ENCODE assay signal across 14 mouse cellular contexts in genomic region chr14:23635903-23636302, GRCm38 (mm10).
DNase-seq lines count a peak whose midpoint lies in the region; ATAC-seq and TF ChIP-seq lines count a peak whose summit lies in the region.
"Had no signal": no experiment of that assay in that cellular context is flagged by ENCODE, and none has a peak within 500 bp of the region (broad histone marks: within the 10 kb centered on the region; RNA-seq: fewer than 3 reads in every experiment).

No protein-coding gene starts in this region.

- H3K9ac ChIP-seq in limb, embryonic 14.5 days (ENCODE audit: low read depth, low read length, severe bottlenecking) = no peak overlapping the region
- H3K9ac ChIP-seq in hindbrain, embryonic 16.5 days (ENCODE audit: low read depth, low read length) = no peak overlapping the region
- H3K9ac ChIP-seq: heart, embryonic 13.5 days; limb, embryonic 13.5 days had no signal

- H3K27me3 ChIP-seq in limb, embryonic 14.5 days (ENCODE audit: control insufficient read depth, insufficient read depth, low read length) = no peaks in the 10 kb centered on the region
- no peaks in the 10 kb centered on the region for H3K27me3 ChIP-seq in limb, embryonic 10.5 days (ENCODE audit: low read depth, poor library complexity, severe bottlenecking)
- H3K27me3 ChIP-seq in hindbrain, embryonic 16.5 days (replicated peaks; ENCODE audit: control insufficient read depth, insufficient read depth, low read length) = no peaks in the 10 kb centered on the region
- H3K27me3 ChIP-seq: limb, embryonic 13.5 days had no signal

- H3K4me1 ChIP-seq in limb, embryonic 14.5 days (ENCODE audit: control insufficient read depth, insufficient read depth, low read length) = peaks cover 11% of the 10 kb centered on the region
- 0 out of 2 replicates have a peak, but pooled peaks cover 2% of the 10 kb centered on the region for H3K4me1 ChIP-seq in limb, embryonic 10.5 days
- no peaks in the 10 kb centered on the region for H3K4me1 ChIP-seq in hindbrain, embryonic 16.5 days (ENCODE audit: control insufficient read depth, insufficient read depth, low read depth, low read length)

- DNase-seq in limb, embryonic 14.5 days (ENCODE audit: low spot score) = no peak
- DNase-seq in limb, embryonic 10.5 days (ENCODE audit: low spot score) = no peak
- DNase-seq in kidney, adult 9 months = peak; percentile 6
- peak; percentile 43 to 53 for DNase-seq in kidney, postnatal 4 days
- no peak for DNase-seq in ovary, postnatal 36 days (ENCODE audit: low spot score)
- DNase-seq: adrenal gland, postnatal 36 days; cerebellum, postnatal 10 days; lung, postnatal 14 days; thymus, adult 2 months had no signal

- H3K36me3 ChIP-seq in limb, embryonic 14.5 days (ENCODE audit: control insufficient read depth, insufficient read depth, low read length) = no peaks in the 10 kb centered on the region
- H3K36me3 ChIP-seq in limb, embryonic 10.5 days = no peaks in the 10 kb centered on the region
- no peaks in the 10 kb centered on the region for H3K36me3 ChIP-seq in hindbrain, embryonic 16.5 days (ENCODE audit: control insufficient read depth, insufficient read depth, low read length)
- H3K36me3 ChIP-seq: heart, embryonic 13.5 days; limb, embryonic 13.5 days had no signal

- ATAC-seq in limb, embryonic 14.5 days (ENCODE audit: low FRiP score, low read depth) = peak; percentile 42; the same call in 1 of the 2 replicates
- ATAC-seq in hindbrain, embryonic 16.5 days = peak; percentile 50
- no peak for ATAC-seq in erythroblast, adult 5-6 weeks (replicated peaks; ENCODE audit: low FRiP score, poor library complexity, severe bottlenecking)
- ATAC-seq: CD4-positive, CD25-positive, alpha-beta regulatory T cell, adult 4 months had no signal

- 42% methylated on average over 4 of the region's 4 CpGs for WGBS in limb, embryonic 14.5 days
- WGBS in limb, embryonic 10.5 days = 51% methylated on average over 4 of the region's 4 CpGs
- 44% methylated on average over 4 of the region's 4 CpGs for WGBS in hindbrain, embryonic 16.5 days

- H3K4me3 ChIP-seq in limb, embryonic 14.5 days (replicated peaks; ENCODE audit: low read length) = no peak overlapping the region
- H3K4me3 ChIP-seq in limb, embryonic 10.5 days = no peak overlapping the region
- H3K4me3 ChIP-seq in hindbrain, embryonic 16.5 days (ENCODE audit: low read length) = no peak overlapping the region
- H3K4me3 ChIP-seq: heart, embryonic 13.5 days; limb, embryonic 13.5 days had no signal

- no peak overlapping the region for H3K27ac ChIP-seq in limb, embryonic 14.5 days (replicated peaks; ENCODE audit: low read depth, low read length)
- no peak overlapping the region for H3K27ac ChIP-seq in limb, embryonic 10.5 days
- no peak overlapping the region for H3K27ac ChIP-seq in hindbrain, embryonic 16.5 days (ENCODE audit: low read depth, low read length)
- H3K27ac ChIP-seq: heart, embryonic 13.5 days; limb, embryonic 13.5 days had no signal

- TF ChIP-seq POLR2A in limb, embryonic 14.5 days (IDR thresholded peaks at IDR 0.05; ENCODE audit: borderline replicate concordance, extremely low read depth, insufficient read depth, insufficient read length) = no peak

- no peaks in the 10 kb centered on the region for H3K9me3 ChIP-seq in limb, embryonic 14.5 days (ENCODE audit: control insufficient read depth, low read length)
- no peaks in the 10 kb centered on the region for H3K9me3 ChIP-seq in limb, embryonic 10.5 days (replicated peaks)
- no peaks in the 10 kb centered on the region for H3K9me3 ChIP-seq in hindbrain, embryonic 16.5 days (ENCODE audit: control insufficient read depth, low read length)
- H3K9me3 ChIP-seq: heart, embryonic 13.5 days; limb, embryonic 13.5 days had no signal

- no peak overlapping the region for H3K4me2 ChIP-seq in limb, embryonic 14.5 days (replicated peaks; ENCODE audit: low read depth, low read length, severe bottlenecking)
- no peak overlapping the region for H3K4me2 ChIP-seq in hindbrain, embryonic 16.5 days (ENCODE audit: low read length)
- H3K4me2 ChIP-seq: heart, embryonic 13.5 days; limb, embryonic 13.5 days had no signal

Comparison
In these comparisons a context has a peak if more than half of its experiments do, and no peak if none do; other contexts are left out.
1. DNase-seq: peak in kidney, adult 9 months (single experiment) and kidney, postnatal 4 days (2 of 2); none in limb, embryonic 14.5 days (single experiment), limb, embryonic 10.5 days (single experiment) and ovary, postnatal 36 days (single experiment).